Mouse (Mus musculus) kidney, postnatal 10 days (tissue): Measurements from ENCODE around the gene Rgl1.

Experiments
- DNase-seq: peaks from one replicate; pipeline ENCODE4 v3.0.0; 2021; ENCODE audit warnings: mixed read lengths

Gene Rgl1

GRCm38 (mm10) chr1:152578108-152578721, 187.9 kb downstream of the Rgl1 start:
- DNase-seq = no peak

GRCm38 (mm10) chr1:152576614-152577144, 189.5 kb downstream of the Rgl1 start:
- DNase-seq = peak; percentile 71

- no peak for DNase-seq
Measured at GRCm38 (mm10) chr1:152575096-152575495, 191.1 kb downstream of the Rgl1 start.

- DNase-seq = no peak
Measured at GRCm38 (mm10) chr1:152573470-152574059, 192.6 kb downstream of the Rgl1 start.

- peak; percentile 53 for DNase-seq
Measured at GRCm38 (mm10) chr1:152572755-152573469, 193.2 kb downstream of the Rgl1 start.

- DNase-seq = no peak
Measured at GRCm38 (mm10) chr1:152571340-152571739, 194.8 kb downstream of the Rgl1 start.

GRCm38 (mm10) chr1:152570681-152571080, 195.5 kb downstream of the Rgl1 start:
- DNase-seq = no peak

- no peak for DNase-seq
Measured at GRCm38 (mm10) chr1:152563282-152563681, 202.9 kb downstream of the Rgl1 start.

GRCm38 (mm10) chr1:152562877-152563276, 203.3 kb downstream of the Rgl1 start:
- DNase-seq = peak; percentile 39

GRCm38 (mm10) chr1:152560477-152560876, 205.7 kb downstream of the Rgl1 start:
- DNase-seq = peak; percentile 81

- peak; percentile 63 for DNase-seq
Measured at GRCm38 (mm10) chr1:152556576-152557281, 209.4 kb downstream of the Rgl1 start.

GRCm38 (mm10) chr1:152555944-152556573, 210.1 kb downstream of the Rgl1 start:
- peak; percentile 82 for DNase-seq

GRCm38 (mm10) chr1:152553912-152554547, 212.1 kb downstream of the Rgl1 start:
- no peak for DNase-seq

- no peak for DNase-seq
Measured at GRCm38 (mm10) chr1:152550973-152551372, 215.2 kb downstream of the Rgl1 start.

GRCm38 (mm10) chr1:152550544-152550943, 215.6 kb downstream of the Rgl1 start:
- DNase-seq = no peak

- no peak for DNase-seq
Measured at GRCm38 (mm10) chr1:152549061-152549738, 217.0 kb downstream of the Rgl1 start.

GRCm38 (mm10) chr1:152543449-152544159, 222.5 kb downstream of the Rgl1 start:
- DNase-seq = no peak

GRCm38 (mm10) chr1:152542747-152543378, 223.3 kb downstream of the Rgl1 start:
- no peak for DNase-seq

- DNase-seq = no peak
Measured at GRCm38 (mm10) chr1:152540304-152540887, 225.8 kb downstream of the Rgl1 start.

GRCm38 (mm10) chr1:152538817-152539216, 227.3 kb downstream of the Rgl1 start:
- peak; percentile 46 for DNase-seq
